Mouse (Mus musculus) naive thymus-derived CD4-positive, alpha-beta T cell, adult 2 months (primary cell): ENCODE data around the gene Sh3rf1.
A peak's percentile ranks its signal among the peaks of the same experiment; 100 is the strongest.

Source experiments
- DNase-seq: peaks from one replicate; pipeline ENCODE4 v3.0.0-alpha.2; 2011; ENCODE audit warnings: low read depth

Sh3rf1 gene

GRCm38 (mm10) chr8:61425125-61425524 lies 201.5 kb downstream of the Sh3rf1 start:
- DNase-seq: peak; percentile 11

GRCm38 (mm10) chr8:61426072-61426471 lies 202.4 kb downstream of the Sh3rf1 start:
- peak; percentile 67 for DNase-seq

GRCm38 (mm10) chr8:61426671-61427070 lies 203.0 kb downstream of the Sh3rf1 start:
- DNase-seq: peak; percentile 55

DNA sequence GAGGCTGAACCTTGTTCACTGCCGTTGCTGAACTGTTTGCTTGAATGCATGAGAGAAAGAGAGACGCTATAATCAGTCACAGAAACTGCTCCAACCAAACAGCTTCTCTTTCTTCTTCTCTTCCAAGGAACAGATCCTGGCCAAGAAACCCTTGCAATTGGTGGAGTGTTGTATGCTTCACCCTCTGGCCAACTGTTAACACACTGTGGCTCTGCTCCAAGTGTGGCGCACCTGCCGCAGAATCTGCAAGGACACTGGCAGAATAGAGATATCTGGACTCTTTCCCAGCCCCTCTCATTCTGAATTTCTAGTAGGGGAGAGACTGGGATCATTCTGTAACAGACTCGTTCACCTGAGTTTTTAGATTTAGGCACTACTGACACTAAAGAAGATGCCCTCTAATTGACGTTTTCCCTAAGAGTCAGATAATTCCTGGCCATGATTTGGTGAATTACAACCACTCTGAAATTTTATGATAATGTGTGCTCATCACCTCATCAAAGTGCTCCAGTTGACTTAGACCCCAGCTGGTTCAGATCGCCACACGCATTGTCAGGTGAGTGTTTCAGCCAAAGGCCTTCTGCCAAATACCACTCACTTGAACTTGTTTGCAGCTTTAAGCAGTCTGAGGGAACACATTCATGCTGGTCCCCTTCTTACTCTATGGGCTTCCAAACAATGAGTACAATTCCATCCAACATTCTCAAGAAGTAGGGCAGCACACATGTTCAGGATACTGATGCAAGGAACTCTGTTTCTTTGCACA lies 204.4 kb downstream of the Sh3rf1 start:
- no peak for DNase-seq

GRCm38 (mm10) chr8:61428821-61429482 lies 205.3 kb downstream of the Sh3rf1 start:
- DNase-seq: no peak

DNA sequence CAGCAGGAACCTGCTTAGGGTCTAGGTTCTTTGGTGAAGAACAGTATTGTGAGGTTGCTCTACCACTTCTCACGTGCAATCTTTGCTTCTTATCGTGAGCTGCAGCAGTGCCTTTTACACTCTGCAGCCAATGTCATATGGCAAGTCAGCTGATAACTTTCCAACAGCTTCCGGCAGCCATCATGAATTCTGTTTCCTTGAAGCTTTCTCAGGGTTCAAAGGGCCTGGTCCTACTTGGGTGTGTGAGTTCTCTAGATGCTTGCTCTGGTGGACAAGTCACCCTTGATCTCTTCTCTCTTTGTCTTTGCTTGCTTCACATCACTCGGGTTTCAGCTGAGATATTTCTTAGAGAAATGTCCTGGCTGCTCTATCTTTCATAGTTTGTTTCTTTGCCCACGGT lies 211.8 kb downstream of the Sh3rf1 start:
- no peak for DNase-seq

DNA sequence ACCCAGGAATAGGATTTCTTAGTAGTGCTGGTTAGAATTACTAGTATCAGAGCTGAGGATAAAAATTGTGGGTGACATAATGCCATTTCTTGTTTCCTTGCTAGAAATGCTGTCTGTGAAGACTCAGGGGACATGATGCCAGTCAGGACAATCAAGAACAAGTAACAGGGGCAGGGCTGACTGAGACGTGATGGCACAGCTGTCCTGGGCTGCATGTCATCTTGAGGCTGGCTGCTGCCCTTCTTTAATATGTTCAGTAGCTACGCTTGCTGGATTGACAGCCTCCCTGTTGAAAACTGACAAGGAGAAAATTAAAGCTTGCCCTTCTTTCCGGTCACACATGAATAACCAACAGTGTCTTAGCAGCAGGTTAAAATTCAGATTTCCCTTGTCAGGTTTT lies 212.5 kb downstream of the Sh3rf1 start:
- no peak for DNase-seq

DNA sequence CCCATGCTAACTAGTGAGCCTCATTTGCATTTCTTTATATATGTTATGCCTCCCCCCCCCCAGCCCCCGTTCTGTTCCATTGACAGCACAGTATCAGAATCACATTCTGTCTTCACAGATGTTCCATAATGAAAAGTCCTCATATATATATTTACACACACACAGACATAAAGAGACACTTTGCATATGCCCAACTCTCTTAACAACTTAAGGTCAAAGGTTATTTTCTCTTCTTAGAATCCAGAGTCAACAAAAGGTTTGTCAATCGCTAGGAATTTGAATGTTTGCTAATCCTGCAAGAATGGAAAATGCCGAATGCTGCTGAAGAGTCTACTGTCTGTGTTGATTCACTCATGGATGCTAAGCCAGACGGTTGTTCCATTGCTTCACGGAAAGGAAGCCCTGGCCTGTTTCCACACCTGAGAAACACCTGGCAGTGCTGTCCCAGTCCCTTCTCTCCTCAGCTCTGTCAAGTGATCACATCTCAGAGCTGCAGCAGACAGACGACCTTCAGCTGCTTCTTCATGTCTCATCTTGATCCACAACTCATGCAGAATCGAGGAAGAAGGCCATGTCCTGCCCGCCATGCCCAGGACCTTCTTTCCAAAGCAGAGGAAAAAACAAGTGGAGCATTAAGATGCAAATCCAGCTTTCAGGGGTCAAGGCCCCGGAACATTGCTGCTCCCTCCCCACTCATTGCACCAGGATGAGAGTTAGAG lies 213.1 kb downstream of the Sh3rf1 start:
- no peak for DNase-seq

DNA sequence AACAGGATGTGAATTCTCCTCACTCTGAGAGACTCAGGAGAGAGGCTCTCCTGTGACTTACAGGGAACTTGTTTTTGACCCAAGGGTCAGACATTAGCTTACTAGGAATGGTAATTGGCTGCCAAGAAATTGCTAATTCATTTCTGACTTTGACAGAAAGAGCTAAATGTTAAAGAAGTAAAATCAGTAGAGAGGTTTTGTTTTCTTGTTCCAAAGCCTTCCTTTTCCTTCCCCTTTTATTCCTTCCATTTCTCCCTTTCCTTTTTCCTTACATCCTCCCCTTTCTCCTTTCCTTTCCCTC lies 213.6 kb downstream of the Sh3rf1 start:
- no peak for DNase-seq

DNA sequence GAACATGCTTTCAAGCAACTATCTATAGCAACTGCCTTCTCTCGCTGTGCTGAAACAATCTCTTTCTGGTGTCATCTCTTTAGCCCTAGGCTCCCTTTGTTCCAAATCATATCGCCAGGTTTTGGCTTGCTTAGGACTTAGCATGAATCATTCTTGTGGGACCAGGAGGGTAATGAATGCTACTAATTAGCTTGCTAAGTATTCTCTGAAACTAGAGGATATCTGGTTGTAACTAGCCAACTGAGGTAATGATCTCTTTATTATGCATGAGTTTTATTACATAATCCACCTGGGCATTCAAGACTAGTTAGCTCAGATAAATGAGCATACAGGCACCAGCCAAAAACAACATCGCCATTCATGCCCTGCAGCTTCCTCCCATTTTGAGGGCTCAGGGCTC lies 219.3 kb downstream of the Sh3rf1 start:
- DNase-seq: no peak

- DNase-seq: no peak
Measured at GRCm38 (mm10) chr8:61444358-61444757, 220.7 kb downstream of the Sh3rf1 start.
